Mouse (Mus musculus) layer of hippocampus, postnatal 25 days (tissue): ENCODE data around the gene Fam171b. TPM values are rescaled to one million over a fixed set of nuclear protein-coding genes. Genes with fewer than 3 reads are reported as not detected.

ENCODE experiments used
- DNase-seq, 2 experiments: peaks; one replicate each; pipeline ENCODE4 v3.0.0; 2022; ENCODE audit warnings: mixed read lengths in 2 of 2, low spot score in 1 of 2; ENCODE audit errors: extremely low spot score in 1 of 2
- total RNA-seq, 2 experiments: library from RNA; stranded (reverse); gene quantifications; 2 replicates each; pipeline ENCODE4 v1.2.3; 2021

Fam171b gene
- total RNA-seq, 2 experiments from 2014 or later, result 200 to 203 TPM

DNA sequence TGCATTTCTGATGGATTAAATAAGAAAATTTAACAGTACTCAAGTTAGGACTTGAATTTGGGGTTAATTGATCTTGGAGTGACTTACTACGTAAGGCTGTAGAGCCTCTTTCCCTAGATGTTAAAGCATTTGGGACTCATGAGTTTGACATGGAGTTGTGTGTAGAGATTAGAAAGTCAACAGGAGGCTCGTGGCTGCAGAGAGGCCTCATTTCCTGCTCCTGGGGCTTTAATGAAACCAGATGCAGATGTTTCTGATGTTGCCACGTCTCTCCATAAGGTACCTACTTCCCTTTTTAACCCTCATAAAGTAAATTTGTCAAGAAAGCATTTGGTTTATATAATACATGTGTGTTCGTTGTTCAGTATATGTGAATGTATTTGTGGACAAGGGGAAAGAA is 43.8 kb downstream of the Fam171b start:
- no peak for DNase-seq

DNA sequence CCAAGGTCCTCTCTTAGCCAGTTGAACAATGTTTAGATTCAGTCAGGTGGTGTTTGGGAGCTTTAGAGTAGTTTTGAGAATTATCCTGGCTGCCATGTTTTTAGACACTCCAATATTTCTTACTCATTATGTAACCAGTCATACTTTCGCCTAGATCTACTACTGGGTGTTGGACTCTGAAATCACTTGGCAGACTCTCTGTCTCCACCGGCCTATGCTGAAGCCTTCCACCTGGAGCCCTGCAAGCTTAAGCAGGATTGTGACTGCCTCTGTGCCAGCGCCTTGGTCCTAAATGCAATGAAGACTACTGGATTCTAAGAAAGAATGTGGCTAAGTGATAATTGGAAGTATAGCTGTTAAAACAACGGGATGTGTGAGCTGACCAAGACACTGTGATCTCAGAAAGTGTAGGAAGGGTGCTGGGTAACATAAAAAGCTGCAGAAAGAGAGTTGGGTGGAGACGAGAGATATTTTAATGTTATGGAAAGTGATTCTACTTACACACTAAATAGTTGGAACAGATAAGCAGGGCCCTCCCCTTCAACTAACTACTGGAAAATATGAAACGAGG is 71.5 kb downstream of the Fam171b start:
- no peak for DNase-seq

DNA sequence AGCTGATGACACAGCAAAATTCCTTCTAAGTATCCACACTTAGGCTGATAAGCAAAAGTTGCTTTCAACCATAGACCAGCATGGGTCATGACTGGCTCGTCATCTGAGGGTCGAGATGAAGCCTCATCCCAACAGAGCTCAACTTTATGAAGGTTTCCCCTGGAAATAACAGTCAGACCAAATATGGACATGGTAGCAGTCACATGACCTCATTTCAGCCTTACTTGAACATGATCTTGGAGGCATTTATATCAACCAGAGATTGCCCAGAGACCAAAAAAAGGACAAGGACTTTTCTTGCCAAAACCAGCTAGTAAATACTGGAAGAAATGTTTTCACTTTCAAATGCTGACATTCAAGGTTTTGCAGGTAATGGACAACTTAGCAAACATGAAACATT is 81.3 kb downstream of the Fam171b start:
- no peak for DNase-seq

GRCm38 (mm10) chr2:83901896-83902540 is 89.6 kb downstream of the Fam171b start:
- no peak for DNase-seq

DNA sequence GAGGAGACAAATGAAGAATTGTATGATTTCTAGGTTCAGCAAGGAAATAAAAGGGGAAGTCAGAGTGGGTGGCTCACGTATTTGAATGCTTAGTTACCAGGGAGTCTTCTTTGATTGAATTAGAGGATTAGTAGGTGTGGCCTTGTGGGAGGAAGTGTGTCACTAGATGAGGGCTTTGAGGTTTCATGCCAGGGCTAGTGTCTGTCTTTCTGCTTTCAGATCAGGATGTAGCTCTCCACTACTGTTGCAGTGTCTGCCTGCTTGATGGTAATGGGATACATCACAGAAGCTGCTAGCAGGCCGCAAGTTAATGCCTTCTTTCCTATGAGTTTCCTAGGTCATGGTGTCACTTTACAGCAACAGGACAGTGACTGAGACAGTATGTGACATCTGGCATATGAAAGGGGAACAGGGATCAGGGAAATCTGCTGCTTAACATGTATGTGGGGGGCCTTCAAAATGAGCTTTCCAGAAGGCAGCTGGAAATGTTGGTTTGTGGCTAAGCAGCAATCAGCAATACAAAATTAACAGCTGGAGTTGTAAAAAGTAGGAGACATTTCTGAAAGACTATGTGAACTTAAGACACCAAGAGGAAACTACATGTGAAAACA is 117.1 kb downstream of the Fam171b start:
- no peak for DNase-seq

Other genes with a start within 250 kb of the Fam171b start
- 100 to 1,000 TPM; 125 to 128 TPM for gene Zc3h15, start 168.2 kb upstream of the Fam171b start, total RNA-seq
- gene Itgav, start 88.2 kb upstream of the Fam171b start, total RNA-seq, result 10 to 100 TPM; 47.7 to 56.4 TPM
- not detected for gene Zswim2, start 128.6 kb downstream of the Fam171b start, total RNA-seq
- 1 to 10 TPM; 1.6 to 1.7 TPM for gene Gm13698, start 143.1 kb downstream of the Fam171b start, total RNA-seq
- gene Gm13693, start 148.9 kb downstream of the Fam171b start, total RNA-seq, result 1 to 10 TPM; 1.6 to 1.7 TPM
- not detected for gene Gm13695, start 154.7 kb downstream of the Fam171b start, total RNA-seq
- gene Gm13696, start 160.5 kb downstream of the Fam171b start, total RNA-seq, result 1 to 10 TPM; 1.6 to 1.7 TPM
- 1 to 10 TPM; 1.6 to 1.7 TPM for gene Gm13694, start 166.3 kb downstream of the Fam171b start, total RNA-seq
- 1 to 10 TPM; 1.6 to 1.7 TPM for gene Gm13697, start 172.1 kb downstream of the Fam171b start, total RNA-seq
- 1 to 10 TPM; 1.6 to 1.7 TPM for gene Gm13691, start 177.9 kb downstream of the Fam171b start, total RNA-seq